Mouse (Mus musculus) 416B (cell line): ENCODE measurements around the gene Ormdl3.
A peak's percentile ranks its signal among the peaks of the same experiment; 100 is the strongest.

Experiments
- DNase-seq: peaks from one replicate; pipeline ENCODE4 v3.0.0; 2011; ENCODE audit warnings: low read depth

Ormdl3 gene

GRCm38 (mm10) chr11:98550975-98551828, 36.0 kb downstream of the Ormdl3 start, which contains the start of gene Zpbp2:
TSS of gene Zpbp2 (plus strand) at chr11:98551097.
- peak; percentile 93 for DNase-seq

- DNase-seq, result no peak
Observed at GRCm38 (mm10) chr11:98550311-98550974, 36.7 kb downstream of the Ormdl3 start.

GRCm38 (mm10) chr11:98549363-98549762, 37.8 kb downstream of the Ormdl3 start:
- peak; percentile 64 for DNase-seq

GRCm38 (mm10) chr11:98547308-98547693, 39.9 kb downstream of the Ormdl3 start:
- no peak for DNase-seq

- no peak for DNase-seq
Observed at GRCm38 (mm10) chr11:98546529-98547307, 40.5 kb downstream of the Ormdl3 start.

- DNase-seq, result no peak
Observed at GRCm38 (mm10) chr11:98545711-98546231, 41.4 kb downstream of the Ormdl3 start, which contains the start of gene Ikzf3. TSS of gene Ikzf3 (minus strand) at chr11:98546031.

GRCm38 (mm10) chr11:98544890-98545677, 42.1 kb downstream of the Ormdl3 start:
- DNase-seq, result no peak

- no peak for DNase-seq
Observed at GRCm38 (mm10) chr11:98543414-98543813, 43.8 kb downstream of the Ormdl3 start.

- DNase-seq, result no peak
Observed at GRCm38 (mm10) chr11:98542553-98542952, 44.6 kb downstream of the Ormdl3 start.

- DNase-seq, result peak; percentile 16
Observed at GRCm38 (mm10) chr11:98540319-98540718, 46.8 kb downstream of the Ormdl3 start.

GRCm38 (mm10) chr11:98537480-98538034, 49.6 kb downstream of the Ormdl3 start:
- no peak for DNase-seq
